Mouse (Mus musculus) common myeloid progenitor, adult 5-6 weeks (primary cell): ENCODE data around the gene Zfp644. TPM values are rescaled to one million over a fixed set of nuclear protein-coding genes. Genes with fewer than 3 reads are reported as not detected.

Experiments used
- ATAC-seq: replicated peaks from 2 replicates; pipeline ENCODE4 v1.8.0; 2016; ENCODE audit warnings: low read depth, mild to moderate bottlenecking, moderate TSS enrichment, inconsistent platforms; ENCODE audit not compliant: poor library complexity, severe bottlenecking
- total RNA-seq: library from RNA; stranded (forward); fragments of 200-1000, 187-1606 nt; gene quantifications from 2 replicates; pipeline ENCODE4 v1.2.3, GENCODE M21; 2017

The Zfp644 gene
- total RNA-seq, 1 experiment from 2014 or later: 98.8 TPM

DNA sequence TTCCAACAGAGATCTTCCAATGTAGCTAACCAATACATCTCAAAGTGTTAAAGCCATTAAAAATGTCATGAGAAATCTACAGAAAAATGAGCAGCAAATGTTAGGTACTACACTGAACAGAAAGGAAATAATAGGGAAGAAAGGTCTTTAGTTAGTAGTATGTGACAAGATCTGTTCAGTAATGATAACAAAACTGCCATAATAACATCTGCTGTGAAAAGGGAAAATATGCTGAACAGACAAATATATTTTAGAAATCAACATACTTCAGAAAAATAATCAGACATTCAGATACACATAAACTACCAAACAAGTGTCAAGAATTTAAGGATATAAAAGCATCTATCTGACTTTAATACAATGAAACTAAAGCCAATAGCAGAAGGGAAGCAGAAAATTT, 24.5 kb downstream of the Zfp644 start:
- no peak for ATAC-seq

- ATAC-seq: no peak
Measured at GRCm38 (mm10) chr5:106671893-106672292, 25.2 kb downstream of the Zfp644 start.

- peak; percentile 45; the same call in 1 of the 2 replicates for ATAC-seq
Measured at GRCm38 (mm10) chr5:106664910-106665309, 32.2 kb downstream of the Zfp644 start.

DNA sequence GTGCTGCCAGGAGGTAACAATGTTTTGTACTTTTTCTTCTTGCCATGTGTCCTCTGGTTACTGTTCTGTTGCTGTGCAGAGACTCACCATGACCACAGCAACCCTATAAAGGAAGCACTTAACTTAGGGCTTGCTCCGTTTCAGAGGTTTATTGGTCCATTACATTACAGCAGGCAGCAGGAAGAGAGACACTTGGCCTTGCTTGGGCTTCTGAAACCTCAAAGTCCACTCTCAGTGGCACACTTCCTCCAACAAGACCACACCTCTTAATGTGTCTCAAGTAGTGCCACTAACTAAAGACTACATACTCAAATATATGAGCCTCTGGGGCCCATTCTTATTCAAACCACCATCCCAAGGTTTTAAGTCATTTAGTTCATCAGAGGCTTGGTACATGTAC, 36.2 kb downstream of the Zfp644 start:
- no peak for ATAC-seq

DNA sequence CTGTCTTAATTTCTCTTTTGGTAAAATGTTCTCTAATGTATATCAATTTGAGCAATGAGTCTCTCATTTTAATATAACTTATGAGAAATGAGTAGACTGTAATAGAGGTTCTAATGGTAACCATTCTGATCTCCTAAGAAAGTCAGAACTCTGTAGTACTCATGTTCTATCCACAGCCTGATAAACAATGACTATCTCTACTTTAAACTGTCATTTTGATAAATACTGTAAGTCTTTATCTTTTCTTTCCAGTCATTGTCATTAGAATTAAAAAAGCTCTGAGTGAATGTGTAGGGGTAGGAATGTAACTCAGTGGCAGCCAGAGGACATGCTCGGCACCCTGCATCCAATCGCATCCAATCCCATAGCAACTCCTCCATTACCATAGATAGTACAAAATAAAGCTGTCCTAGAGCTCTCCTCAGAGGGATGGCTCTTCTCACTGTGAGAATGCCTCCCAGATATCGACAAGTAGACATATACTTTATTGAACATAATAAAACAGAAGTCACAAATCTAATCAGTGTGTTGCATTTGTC, 44.2 kb downstream of the Zfp644 start:
- ATAC-seq: no peak

- ATAC-seq: no peak
Measured at GRCm38 (mm10) chr5:106652220-106652753, 44.8 kb downstream of the Zfp644 start.

- peak; percentile 45; the same call in 1 of the 2 replicates for ATAC-seq
Measured at GRCm38 (mm10) chr5:106649995-106650394, 47.1 kb downstream of the Zfp644 start.

- 0 out of 2 replicates have a peak, but pooled peaks have one; percentile 31 for ATAC-seq
Measured at GRCm38 (mm10) chr5:106649441-106649840, 47.6 kb downstream of the Zfp644 start.

- ATAC-seq: no peak
Measured at GRCm38 (mm10) chr5:106643434-106643833, 53.7 kb downstream of the Zfp644 start.

- no peak for ATAC-seq
Measured at GRCm38 (mm10) chr5:106641876-106642275, 55.2 kb downstream of the Zfp644 start.

GRCm38 (mm10) chr5:106640235-106640809, 56.8 kb downstream of the Zfp644 start:
- ATAC-seq: no peak

GRCm38 (mm10) chr5:106639627-106640026, 57.5 kb downstream of the Zfp644 start:
- ATAC-seq: no peak

DNA sequence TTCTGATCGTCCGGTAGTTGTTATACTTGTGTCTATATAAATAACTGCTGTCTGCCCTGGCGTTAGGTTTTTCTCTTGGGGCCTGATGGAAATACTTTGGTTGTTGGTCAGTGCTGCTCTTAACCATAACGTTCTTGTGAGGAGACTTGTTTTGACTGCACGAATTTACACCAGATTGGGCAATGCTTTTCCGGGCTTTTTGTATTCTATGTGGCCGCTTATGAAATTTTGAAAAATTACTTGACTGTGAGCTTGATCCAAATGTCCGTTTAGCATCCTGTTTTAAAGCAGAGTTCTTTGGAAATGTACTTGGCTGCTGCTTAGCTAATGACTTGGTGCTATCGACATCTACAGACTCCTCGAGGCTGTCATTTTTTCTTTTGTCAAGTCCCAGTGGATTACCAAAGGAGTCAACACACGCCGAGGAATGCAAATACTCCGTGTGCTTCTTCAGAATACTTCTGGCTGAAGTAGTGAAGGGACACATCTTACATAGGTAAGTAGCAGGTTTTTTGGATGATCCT, 60.6 kb downstream of the Zfp644 start:
- no peak for ATAC-seq

DNA sequence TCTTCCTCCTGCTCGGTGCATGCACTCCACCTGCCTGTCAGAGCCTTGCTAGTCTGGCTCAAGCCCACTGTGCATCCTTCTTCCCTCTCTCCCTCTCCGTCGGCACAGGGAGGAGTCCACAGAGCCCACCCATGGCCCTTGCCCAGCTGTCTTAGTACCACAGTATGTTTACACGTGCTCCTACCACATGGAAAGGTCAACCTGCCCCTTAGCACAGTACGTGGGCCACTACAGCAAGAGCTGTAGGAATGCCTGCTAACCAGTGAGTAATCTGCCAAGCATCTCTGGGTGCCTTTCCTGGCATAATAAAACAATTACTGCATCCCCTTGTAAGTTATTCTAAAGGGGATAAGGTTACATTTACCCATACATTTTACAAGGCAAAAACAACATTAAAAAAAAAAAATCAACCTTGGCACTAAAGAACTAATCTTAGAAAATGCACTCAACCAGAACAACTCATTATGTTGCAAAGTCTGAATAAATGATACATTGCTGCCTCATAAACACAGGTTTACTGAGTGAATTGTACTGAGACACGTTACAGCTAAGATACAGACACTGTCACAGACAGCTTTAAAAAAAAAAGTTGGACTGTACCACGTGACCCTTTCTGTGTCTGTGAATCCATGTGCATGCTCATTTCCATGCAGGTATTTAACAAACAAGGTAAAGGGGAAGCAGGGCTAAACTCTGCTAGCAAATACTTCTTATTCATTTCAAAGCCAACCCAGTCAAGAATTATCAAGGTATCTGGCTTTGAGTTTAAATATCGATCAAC, 68.5 kb downstream of the Zfp644 start:
- no peak for ATAC-seq

DNA sequence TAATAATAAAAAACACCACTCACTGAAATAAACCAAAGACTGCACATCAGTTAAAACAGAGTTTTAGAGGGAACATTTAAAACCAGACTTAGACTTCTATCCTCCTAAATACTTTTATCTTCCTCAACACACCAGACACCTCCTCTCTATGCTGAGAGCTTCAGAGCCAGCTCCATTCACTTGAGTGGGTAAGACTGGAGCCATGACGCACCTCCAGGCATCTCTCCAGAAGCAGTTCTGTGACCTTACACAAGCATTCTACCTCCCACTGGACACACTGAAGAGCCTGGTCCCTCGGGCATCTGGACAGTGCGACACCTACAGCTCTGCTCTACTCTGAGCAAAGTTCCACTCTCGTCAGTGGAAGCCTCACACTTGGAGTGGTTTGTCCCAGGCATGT, 73.8 kb downstream of the Zfp644 start:
- ATAC-seq: no peak

GRCm38 (mm10) chr5:106622193-106622592, 74.9 kb downstream of the Zfp644 start:
- ATAC-seq: no peak

DNA sequence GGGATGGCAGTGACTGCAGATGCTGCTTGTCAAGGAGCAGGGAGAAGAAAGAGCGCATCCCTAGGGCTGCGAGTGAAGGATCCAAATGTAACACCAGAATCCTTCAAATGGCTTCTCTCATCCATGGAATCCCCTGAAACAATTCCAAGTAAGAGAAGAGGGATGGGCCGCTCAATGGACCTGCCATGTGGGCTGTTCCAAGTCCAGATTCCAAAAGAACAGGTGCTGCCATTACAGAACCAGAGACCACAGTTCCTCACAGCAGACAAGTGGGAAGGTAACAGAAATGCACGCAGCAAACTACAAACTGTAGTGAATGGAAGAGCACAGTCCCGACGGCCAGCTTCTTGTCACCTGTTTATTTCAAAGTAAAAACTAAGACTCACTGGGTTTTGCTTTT, 76.6 kb downstream of the Zfp644 start:
- ATAC-seq: no peak

GRCm38 (mm10) chr5:106615006-106615405, 82.1 kb downstream of the Zfp644 start:
- no peak for ATAC-seq

- no peak for ATAC-seq
Measured at GRCm38 (mm10) chr5:106614570-106614969, 82.5 kb downstream of the Zfp644 start.

GRCm38 (mm10) chr5:106612151-106612550, 84.9 kb downstream of the Zfp644 start:
- no peak for ATAC-seq

DNA sequence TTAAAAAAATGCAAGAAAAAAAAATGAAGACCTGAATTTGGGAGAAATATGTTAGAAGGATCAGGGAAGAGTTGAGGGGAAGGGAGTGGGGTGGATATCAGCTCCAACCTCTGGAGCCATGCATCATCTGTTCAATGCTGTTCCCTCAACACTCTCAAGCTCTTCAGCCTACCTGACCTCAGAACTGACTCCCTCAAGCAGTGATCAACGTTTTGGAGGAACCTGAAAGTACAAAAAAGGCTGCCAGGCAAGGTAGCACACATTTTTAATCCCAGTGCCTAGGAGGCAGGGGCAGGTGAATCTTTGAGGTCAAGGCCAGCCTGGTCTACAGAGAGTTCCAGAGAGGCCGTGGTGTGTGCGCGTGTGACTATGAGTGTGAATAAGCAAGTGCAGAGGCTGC, 88.3 kb downstream of the Zfp644 start, which contains the start of gene Gm17304:
TSS of gene Gm17304 (plus strand) at position 301 of the 400 bp plus-strand sequence.
- no peak for ATAC-seq
